In the genomic region with DNA sequence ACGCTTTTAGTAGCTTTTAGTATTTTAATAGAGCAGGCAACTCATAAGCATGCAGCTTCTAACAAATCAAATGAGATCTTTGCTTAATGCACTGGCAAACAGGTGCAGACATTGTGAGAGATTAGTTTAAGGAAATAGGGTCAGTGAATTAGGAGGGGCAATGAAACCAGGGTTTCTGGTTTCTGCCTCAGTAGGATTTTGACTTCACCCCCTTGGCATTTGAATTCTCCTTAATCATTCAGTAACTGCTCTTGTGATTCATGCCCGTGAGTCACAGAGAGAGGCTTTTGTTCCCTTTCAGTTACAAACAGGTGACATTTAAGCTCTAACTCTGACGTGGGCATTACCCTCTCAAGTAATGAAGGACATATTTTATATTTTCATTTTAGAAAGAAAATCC, we compare ENCODE assay signal across 25 mouse cellular contexts. TPM values are rescaled to one million over a fixed set of nuclear protein-coding genes. Genes with fewer than 3 reads are reported as not detected.
DNase-seq lines count a peak whose midpoint lies in the region; ATAC-seq lines count a peak whose summit lies in the region.
"Had no signal": no experiment of that assay in that cellular context is flagged by ENCODE, and none has a peak within 500 bp of the region (broad histone marks: within the 10 kb centered on the region; RNA-seq: fewer than 3 reads in every experiment).

No protein-coding gene starts in this region.

- H3K27me3 ChIP-seq in hindbrain, embryonic 12.5 days: peaks cover 8% of the 10 kb centered on the region

- peak; percentile 14 for DNase-seq in adrenal gland, postnatal 10 days
- DNase-seq in adrenal gland, adult 18-20 months (ENCODE audit: low spot score in 2 of 2): no peak
- peak; percentile 28 for DNase-seq in 3134 (ENCODE audit: extremely low read depth, insufficient read length, low spot score)
- DNase-seq in ES-CJ7 (ENCODE audit: low read depth, low spot score): peak; percentile 78
- peak; percentile 47 for DNase-seq in brain, adult 2 months (ENCODE audit: low read depth, low spot score)
- no peak for DNase-seq in left cerebral cortex, postnatal 36 days (ENCODE audit: low spot score in 2 of 2)
- DNase-seq: cerebellum, adult 8-10 months; gastrocnemius, postnatal 10 days; heart, adult 2 months; heart, postnatal 36 days; kidney, adult 11 months; kidney, postnatal 14 days; left cerebral cortex, postnatal 4 days; liver; liver, postnatal 0 days; lung, postnatal 10 days; midbrain, embryonic 14.5 days; right cerebral cortex, postnatal 25 days; thymus, postnatal 14 days had no signal

- 35% methylated on average over 3 of the region's 3 CpGs for WGBS in hindbrain, embryonic 12.5 days

- no peaks in the 10 kb centered on the region for H3K36me3 ChIP-seq in hindbrain, embryonic 12.5 days
- H3K36me3 ChIP-seq: G1E; neural tube, embryonic 15.5 days had no signal

- H3K9ac ChIP-seq in hindbrain, embryonic 12.5 days: no peak overlapping the region
- H3K9ac ChIP-seq: liver, postnatal 0 days; neural tube, embryonic 15.5 days had no signal

- ATAC-seq in hindbrain, embryonic 12.5 days (ENCODE audit: low FRiP score): no peak
- ATAC-seq: forebrain, embryonic 14.5 days; hindbrain, embryonic 16.5 days; liver, postnatal 0 days had no signal

- no peak overlapping the region for H3K4me2 ChIP-seq in hindbrain, embryonic 12.5 days (replicated peaks)
- H3K4me2 ChIP-seq: neural tube, embryonic 15.5 days had no signal

- no peak overlapping the region for H3K27ac ChIP-seq in hindbrain, embryonic 12.5 days
- H3K27ac ChIP-seq: heart, adult 2 months; neural tube, embryonic 15.5 days had no signal

- no peak overlapping the region for H3K4me3 ChIP-seq in hindbrain, embryonic 12.5 days
- H3K4me3 ChIP-seq: erythroblast, embryonic 14.5 days; heart, adult 2 months; neural tube, embryonic 15.5 days had no signal

- intact Hi-C loops in left cerebral cortex, postnatal 36 days (cut with DNase I): no loop called here

- no peaks in the 10 kb centered on the region for H3K4me1 ChIP-seq in hindbrain, embryonic 12.5 days
- H3K4me1 ChIP-seq: neural tube, embryonic 15.5 days had no signal

- no peaks in the 10 kb centered on the region for H3K9me3 ChIP-seq in hindbrain, embryonic 12.5 days (replicated peaks)
- H3K9me3 ChIP-seq: G1E; neural tube, embryonic 15.5 days had no signal

RNA-seq across cellular contexts. Expression of a gene that starts 6.1 kb away (rescaled TPM):
- total RNA-seq in adrenal gland, postnatal 10 days (2021): 1 to 10 TPM; 2.1 to 4.6 TPM
- total RNA-seq in adrenal gland, adult 18-20 months (2021): 10 to 100 TPM in 1 of 2 experiments, 1 to 10 TPM in 1; 4.2 to 29.0 TPM
- 1.6 TPM in 2 replicates for polyA plus RNA-seq in hindbrain, embryonic 12.5 days (2016; fragmentation: Nextera tagmentation; extraction: Ambion mirVana)
- under 1 TPM; 0.25 to 0.57 TPM for total RNA-seq in left cerebral cortex, postnatal 36 days (2021)
- polyA plus RNA-seq: erythroblast, embryonic 14.5 days; G1E had no signal

RNA-seq across cellular contexts. Expression of a gene that starts 11.9 kb away (rescaled TPM):
- total RNA-seq in adrenal gland, postnatal 10 days (2021): 1 to 10 TPM; 5.5 to 8.2 TPM
- total RNA-seq in adrenal gland, adult 18-20 months (2021): 1 to 10 TPM; 6.0 to 8.6 TPM
- polyA plus RNA-seq in hindbrain, embryonic 12.5 days (2016; fragmentation: Nextera tagmentation; extraction: Ambion mirVana): 7.9 and 9.9 TPM in 2 replicates
- total RNA-seq in left cerebral cortex, postnatal 36 days (2021): 1 to 10 TPM in 1 of 2 experiments, not detected in 1; 2.8 TPM
- polyA plus RNA-seq: erythroblast, embryonic 14.5 days had no signal

RNA-seq across cellular contexts. Expression of a gene that starts 39.2 kb away (rescaled TPM):
- total RNA-seq in adrenal gland, postnatal 10 days (2021): 10 to 100 TPM; 18.9 to 24.9 TPM
- total RNA-seq in adrenal gland, adult 18-20 months (2021): 10 to 100 TPM; 20.4 to 21.6 TPM
- polyA plus RNA-seq in hindbrain, embryonic 12.5 days (2016; fragmentation: Nextera tagmentation; extraction: Ambion mirVana): 11.0 and 11.1 TPM in 2 replicates
- total RNA-seq in left cerebral cortex, postnatal 36 days (2021): 10 to 100 TPM in 1 of 2 experiments, 1 to 10 TPM in 1; 8.6 to 10.5 TPM

Comparison
In these comparisons a context has a peak if more than half of its experiments do, and no peak if none do; other contexts are left out.
1. DNase-seq: peak in adrenal gland, postnatal 10 days (single experiment), 3134 (single experiment), ES-CJ7 (single experiment) and brain, adult 2 months (single experiment); none in adrenal gland, adult 18-20 months (0 of 2) and left cerebral cortex, postnatal 36 days (0 of 2).